Mouse (Mus musculus): ENCODE results near the gene Mob3c. TPM values are rescaled to one million over a fixed set of nuclear protein-coding genes. Genes with fewer than 3 reads are reported as not detected.

Gene Mob3c
- polyA plus RNA-seq, 1 experiment from 2014 or later = 14.2 TPM

DNA sequence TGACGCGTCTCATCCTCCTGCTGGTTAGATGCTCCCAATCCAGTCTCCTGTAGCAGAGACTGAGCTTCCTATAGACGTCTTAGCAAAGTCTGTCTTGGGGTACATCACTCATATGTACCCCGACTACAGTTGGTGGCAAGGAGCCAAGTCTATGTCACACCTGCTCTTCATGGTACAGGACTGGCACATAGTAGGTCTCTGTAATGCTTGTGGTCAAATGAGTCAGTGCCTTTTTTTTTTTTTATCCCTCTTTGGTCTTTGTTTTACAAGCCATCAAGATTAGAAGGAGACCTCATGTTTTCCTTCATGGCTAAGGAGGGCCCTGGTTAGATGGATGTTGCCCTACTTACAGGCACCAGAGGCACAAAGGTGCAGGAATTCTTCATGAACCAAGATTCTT is 12.9 kb downstream of the Mob3c start:
- Histone ChIP-seq H3K4me3 (ENCODE audit: low read length) (no peak overlapping the region), H3K36me3 (ENCODE audit: control insufficient read depth, insufficient read depth, low read length) (no peaks in the 10 kb centered on the region), H3K9me3 (ENCODE audit: control insufficient read depth, low read length) (no peaks in the 10 kb centered on the region), H3K27ac (ENCODE audit: low read length) (no peak overlapping the region), H3K27me3 (ENCODE audit: control insufficient read depth, insufficient read depth, low read depth, low read length) (no peaks in the 10 kb centered on the region), H3K4me2 (ENCODE audit: low read depth, low read length) (no peak overlapping the region), H3K9ac (ENCODE audit: low read length) (no peak overlapping the region), H3K4me1 (replicated peaks; ENCODE audit: control insufficient read depth, insufficient read depth, low read length) (peaks cover 8% of the 10 kb centered on the region)
- ATAC-seq (ENCODE audit: low read depth) = no peak
- WGBS = 89% methylated on average over 4 of the region's 4 CpGs

DNA sequence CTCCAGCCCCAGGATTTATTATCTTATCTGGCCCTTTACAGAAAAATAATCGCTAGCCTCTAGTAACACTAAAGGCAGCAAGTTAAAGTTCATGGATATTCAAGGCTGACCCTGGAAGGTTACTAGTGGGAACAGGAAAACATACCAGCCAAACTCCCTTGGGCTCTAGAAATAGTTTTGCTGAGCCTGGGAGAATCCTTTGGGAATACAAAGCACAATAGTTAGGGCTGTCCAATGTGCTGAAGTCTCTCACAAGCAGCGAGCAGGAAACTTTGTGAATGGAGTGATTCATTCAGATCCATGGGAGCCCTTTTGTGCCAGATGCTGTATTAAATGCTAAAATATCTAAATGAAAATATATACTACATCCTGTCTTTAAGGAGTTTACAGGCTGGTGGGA is 18.8 kb downstream of the Mob3c start:
- Histone ChIP-seq H3K9me3 (ENCODE audit: control insufficient read depth, low read length) (no peaks in the 10 kb centered on the region), H3K27ac (ENCODE audit: low read length) (no peak overlapping the region), H3K4me2 (ENCODE audit: low read depth, low read length) (no peak overlapping the region), H3K4me3 (ENCODE audit: low read length) (no peak overlapping the region), H3K9ac (ENCODE audit: low read length) (no peak overlapping the region), H3K36me3 (ENCODE audit: control insufficient read depth, insufficient read depth, low read length) (peaks cover 2% of the 10 kb centered on the region), H3K4me1 (replicated peaks; ENCODE audit: control insufficient read depth, insufficient read depth, low read length) (peaks cover 4% of the 10 kb centered on the region; the same call in 1 of the 2 replicates), H3K27me3 (ENCODE audit: control insufficient read depth, insufficient read depth, low read depth, low read length) (no peaks in the 10 kb centered on the region)
- no peak for ATAC-seq (ENCODE audit: low read depth)
- 55% methylated on average over 2 of the region's 2 CpGs for WGBS

DNA sequence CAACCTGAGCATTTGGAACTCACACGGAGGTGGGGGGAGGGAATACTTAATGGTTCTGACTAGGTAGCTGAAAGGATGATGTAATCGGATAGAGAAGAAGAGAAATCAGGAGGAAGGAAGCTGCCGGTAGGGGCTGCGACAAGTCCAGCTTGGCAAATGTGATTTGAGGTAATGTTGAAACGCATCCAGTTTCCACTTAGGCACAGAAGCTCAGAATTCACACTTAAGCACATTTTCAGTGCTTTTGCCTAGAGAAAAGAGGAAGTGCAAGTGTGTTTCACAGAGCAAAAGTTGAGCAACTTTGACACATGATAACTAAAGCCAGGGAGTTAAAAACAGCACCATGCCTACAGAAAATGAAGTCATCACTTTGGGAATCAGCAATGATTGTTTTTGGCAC is 19.5 kb downstream of the Mob3c start:
- Histone ChIP-seq H3K9ac (ENCODE audit: low read length) (no peak overlapping the region), H3K4me1 (replicated peaks; ENCODE audit: control insufficient read depth, insufficient read depth, low read length) (peaks cover 4% of the 10 kb centered on the region; the same call in 1 of the 2 replicates), H3K36me3 (ENCODE audit: control insufficient read depth, insufficient read depth, low read length) (peaks cover 2% of the 10 kb centered on the region), H3K9me3 (ENCODE audit: control insufficient read depth, low read length) (no peaks in the 10 kb centered on the region), H3K4me3 (ENCODE audit: low read length) (no peak overlapping the region), H3K27me3 (ENCODE audit: control insufficient read depth, insufficient read depth, low read depth, low read length) (no peaks in the 10 kb centered on the region), H3K4me2 (ENCODE audit: low read depth, low read length) (no peak overlapping the region), H3K27ac (ENCODE audit: low read length) (no peak overlapping the region)
- ATAC-seq (ENCODE audit: low read depth) = no peak
- WGBS = 45% methylated on average over 5 of the region's 5 CpGs

DNA sequence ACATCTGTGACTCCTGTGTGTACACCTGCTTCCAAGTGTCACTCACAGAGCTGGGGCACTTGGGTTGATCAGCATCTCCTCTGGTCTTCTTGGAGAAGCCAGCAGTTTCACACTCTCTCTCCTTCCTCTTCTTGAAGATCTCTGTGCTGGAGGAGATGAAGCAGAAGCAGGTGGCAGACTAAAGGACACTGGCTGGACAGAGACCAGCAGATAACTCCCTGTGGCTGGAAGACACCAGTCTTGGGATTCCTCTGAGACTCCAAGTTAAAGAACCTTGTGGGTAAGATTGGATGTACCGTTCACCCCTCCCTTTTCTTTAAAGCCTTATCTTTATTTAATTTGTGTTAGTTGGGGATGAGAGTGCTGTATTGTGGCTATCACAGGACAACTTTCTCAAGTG is 20.2 kb downstream of the Mob3c start:
- no peaks in the 10 kb centered on the region for H3K27me3 ChIP-seq (ENCODE audit: control insufficient read depth, insufficient read depth, low read depth, low read length)
- WGBS = 78% methylated on average over 1 of the region's 1 CpGs
- H3K9me3 ChIP-seq (ENCODE audit: control insufficient read depth, low read length) = no peaks in the 10 kb centered on the region
- H3K4me2 ChIP-seq (ENCODE audit: low read depth, low read length) = no peak overlapping the region
- H3K36me3 ChIP-seq (ENCODE audit: control insufficient read depth, insufficient read depth, low read length) = peaks cover 2% of the 10 kb centered on the region
- no peak overlapping the region for H3K4me3 ChIP-seq (ENCODE audit: low read length)
- H3K27ac ChIP-seq (ENCODE audit: low read length) = no peak overlapping the region
- no peak overlapping the region for H3K9ac ChIP-seq (ENCODE audit: low read length)
- H3K4me1 ChIP-seq (replicated peaks; ENCODE audit: control insufficient read depth, insufficient read depth, low read length) = peaks cover 4% of the 10 kb centered on the region; the same call in 1 of the 2 replicates
- no peak for ATAC-seq (ENCODE audit: low read depth)

DNA sequence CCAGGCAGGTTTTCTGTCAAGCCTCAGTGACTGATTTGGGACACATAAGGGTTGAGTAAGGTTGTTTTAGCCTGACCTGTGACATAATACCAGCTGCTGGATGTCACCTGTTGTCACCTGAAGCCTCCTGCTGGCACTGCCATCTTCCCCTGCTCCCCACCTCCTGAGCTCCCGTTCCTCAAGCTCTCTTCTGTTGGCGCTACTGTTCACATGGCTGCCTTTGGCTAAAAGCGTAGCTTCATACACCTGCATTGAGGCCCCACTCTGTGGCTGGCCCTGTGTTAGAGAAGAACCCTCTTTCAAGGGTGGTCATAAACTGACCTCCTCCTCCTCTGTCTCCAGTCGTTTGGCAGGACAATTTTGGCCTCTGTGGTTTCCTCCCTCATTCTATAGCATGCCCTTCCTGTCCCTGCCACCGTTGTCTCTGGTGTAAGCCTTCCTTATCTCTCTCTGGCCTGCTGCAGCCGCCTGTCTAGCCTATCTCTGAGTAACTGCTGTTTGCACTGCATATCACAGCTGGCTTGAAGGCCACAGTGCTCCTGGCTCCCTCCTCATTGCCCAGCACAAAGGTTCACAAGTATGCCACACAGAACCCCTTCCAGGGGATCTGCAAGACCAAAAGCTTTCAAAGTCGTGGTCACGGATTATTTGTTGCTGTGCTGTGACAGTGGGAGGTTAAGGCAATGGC is 21.2 kb downstream of the Mob3c start:
- no peak overlapping the region for H3K9ac ChIP-seq (ENCODE audit: low read length)
- ATAC-seq (ENCODE audit: low read depth) = no peak

DNA sequence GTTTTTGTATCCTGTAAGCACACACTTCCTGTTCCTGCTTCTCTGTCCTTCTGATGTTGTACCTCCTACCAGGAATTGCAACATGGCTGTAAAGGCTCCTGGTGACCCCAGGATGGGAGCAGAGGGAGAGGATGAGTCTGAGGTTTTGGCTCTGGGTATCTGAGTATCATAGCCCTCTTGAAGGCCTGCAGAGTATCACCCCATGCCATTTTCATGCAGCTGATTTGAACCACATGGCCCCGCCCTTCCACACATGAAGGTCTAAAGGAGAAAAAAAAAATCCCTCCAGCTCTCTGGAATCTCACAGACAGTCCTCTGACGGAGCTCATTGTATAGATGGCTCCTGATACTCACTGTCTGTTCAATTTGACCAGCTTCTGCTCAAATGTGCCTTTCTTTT is 22.2 kb downstream of the Mob3c start:
- Histone ChIP-seq H3K27me3 (ENCODE audit: control insufficient read depth, insufficient read depth, low read depth, low read length) (no peaks in the 10 kb centered on the region), H3K4me1 (replicated peaks; ENCODE audit: control insufficient read depth, insufficient read depth, low read length) (peaks cover 4% of the 10 kb centered on the region; the same call in 1 of the 2 replicates), H3K36me3 (ENCODE audit: control insufficient read depth, insufficient read depth, low read length) (peaks cover 2% of the 10 kb centered on the region), H3K4me3 (ENCODE audit: low read length) (no peak overlapping the region), H3K27ac (ENCODE audit: low read length) (no peak overlapping the region), H3K9me3 (ENCODE audit: control insufficient read depth, low read length) (no peaks in the 10 kb centered on the region), H3K4me2 (ENCODE audit: low read depth, low read length) (no peak overlapping the region), H3K9ac (ENCODE audit: low read length) (no peak overlapping the region)
- WGBS = 65% methylated on average over 2 of the region's 2 CpGs
- ATAC-seq (ENCODE audit: low read depth) = no peak

More for the DNA sequence above, 21.2 kb downstream of the Mob3c start:
- no peaks in the 10 kb centered on the region for H3K27me3 ChIP-seq (ENCODE audit: control insufficient read depth, insufficient read depth, low read depth, low read length)
- H3K4me1 ChIP-seq (replicated peaks; ENCODE audit: control insufficient read depth, insufficient read depth, low read length) = peaks cover 4% of the 10 kb centered on the region; the same call in 1 of the 2 replicates
- no peak overlapping the region for H3K4me3 ChIP-seq (ENCODE audit: low read length)
- 45% methylated on average over 8 of the region's 8 CpGs for WGBS
- peaks cover 2% of the 10 kb centered on the region for H3K36me3 ChIP-seq (ENCODE audit: control insufficient read depth, insufficient read depth, low read length)
- no peak overlapping the region for H3K27ac ChIP-seq (ENCODE audit: low read length)
- H3K9me3 ChIP-seq (ENCODE audit: control insufficient read depth, low read length) = no peaks in the 10 kb centered on the region
- no peak overlapping the region for H3K4me2 ChIP-seq (ENCODE audit: low read depth, low read length)

DNA sequence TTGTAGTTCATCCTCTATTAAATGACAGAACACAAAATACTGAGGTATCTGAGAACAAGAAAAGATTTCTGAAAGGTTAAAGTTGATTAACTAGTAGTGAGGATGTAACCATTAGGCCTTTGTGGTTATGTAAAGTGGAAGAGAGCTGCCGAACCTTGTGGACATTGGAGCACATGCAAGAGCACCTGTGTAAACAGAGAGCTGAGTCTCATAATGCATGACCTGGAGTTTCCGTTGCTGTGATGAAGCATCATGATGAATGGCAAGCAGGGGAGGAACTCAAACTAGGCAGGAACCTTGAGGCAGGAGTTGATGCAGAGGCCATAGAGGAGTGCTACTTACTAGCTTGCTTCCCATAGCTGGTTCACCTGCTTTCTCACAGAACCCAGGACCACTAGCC is 22.7 kb downstream of the Mob3c start:
- Histone ChIP-seq H3K36me3 (ENCODE audit: control insufficient read depth, insufficient read depth, low read length) (peaks cover 2% of the 10 kb centered on the region), H3K27ac (ENCODE audit: low read length) (no peak overlapping the region), H3K27me3 (ENCODE audit: control insufficient read depth, insufficient read depth, low read depth, low read length) (no peaks in the 10 kb centered on the region), H3K9ac (ENCODE audit: low read length) (no peak overlapping the region), H3K9me3 (ENCODE audit: control insufficient read depth, low read length) (no peaks in the 10 kb centered on the region), H3K4me1 (replicated peaks; ENCODE audit: control insufficient read depth, insufficient read depth, low read length) (peaks cover 4% of the 10 kb centered on the region; the same call in 1 of the 2 replicates), H3K4me3 (ENCODE audit: low read length) (no peak overlapping the region), H3K4me2 (ENCODE audit: low read depth, low read length) (no peak overlapping the region)
- ATAC-seq (ENCODE audit: low read depth) = no peak
- 19% methylated on average over 2 of the region's 2 CpGs for WGBS

DNA sequence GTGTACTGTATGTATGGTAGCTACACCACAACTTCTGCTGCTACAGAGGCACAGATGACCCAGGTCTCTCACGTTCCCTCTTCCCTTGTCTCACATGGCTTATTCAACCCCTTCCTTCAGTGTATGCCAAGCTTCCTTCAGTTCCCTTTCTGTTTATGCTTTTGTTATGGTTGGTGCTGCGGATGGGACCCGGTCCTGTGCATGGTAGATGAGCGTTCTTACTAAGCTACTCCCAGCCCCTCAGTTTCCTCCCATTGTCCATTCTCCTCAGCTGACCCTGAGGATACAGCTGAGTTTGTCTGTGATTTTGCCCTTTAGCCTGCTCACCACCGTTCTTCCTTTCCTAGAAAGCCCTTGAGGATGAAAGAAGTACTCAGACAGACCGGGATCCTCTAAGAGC is 23.7 kb downstream of the Mob3c start:
- H3K4me1 ChIP-seq (replicated peaks; ENCODE audit: control insufficient read depth, insufficient read depth, low read length) = peaks cover 4% of the 10 kb centered on the region; the same call in 1 of the 2 replicates
- WGBS = 61% methylated on average over 6 of the region's 6 CpGs
- peak; percentile 79 for ATAC-seq (ENCODE audit: low read depth)

DNA sequence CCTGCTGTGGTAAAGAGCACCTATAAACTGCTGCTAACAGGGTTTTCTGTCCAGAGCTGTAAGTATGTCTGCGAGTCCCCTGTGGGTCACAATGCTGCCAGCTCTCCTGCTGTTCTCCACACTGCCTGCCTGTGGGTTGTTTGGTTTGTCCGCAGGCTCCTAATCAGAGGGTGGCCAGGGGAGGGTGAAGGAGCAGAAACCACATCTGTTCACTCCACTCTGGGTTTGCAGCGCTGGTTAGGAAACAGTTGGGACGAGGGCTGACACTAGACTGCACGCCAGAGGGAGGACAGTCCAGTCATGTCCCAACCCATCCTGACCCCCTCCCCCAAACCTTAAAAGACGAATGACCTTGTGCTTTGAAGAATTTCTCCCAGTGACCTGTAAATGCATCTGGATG is 27.2 kb downstream of the Mob3c start:
- Histone ChIP-seq H3K9ac (ENCODE audit: low read length) (no peak overlapping the region), H3K4me2 (ENCODE audit: low read depth, low read length) (no peak overlapping the region), H3K4me1 (replicated peaks; ENCODE audit: control insufficient read depth, insufficient read depth, low read length) (no peaks in the 10 kb centered on the region), H3K27me3 (ENCODE audit: control insufficient read depth, insufficient read depth, low read depth, low read length) (no peaks in the 10 kb centered on the region), H3K27ac (ENCODE audit: low read length) (no peak overlapping the region), H3K9me3 (ENCODE audit: control insufficient read depth, low read length) (no peaks in the 10 kb centered on the region), H3K36me3 (ENCODE audit: control insufficient read depth, insufficient read depth, low read length) (no peaks in the 10 kb centered on the region; the same call in 1 of the 2 replicates), H3K4me3 (ENCODE audit: low read length) (no peak overlapping the region)
- no peak for ATAC-seq (ENCODE audit: low read depth)
- WGBS = 58% methylated on average over 6 of the region's 6 CpGs

More for the DNA sequence above, 23.7 kb downstream of the Mob3c start:
- Histone ChIP-seq H3K36me3 (ENCODE audit: control insufficient read depth, insufficient read depth, low read length) (peaks cover 2% of the 10 kb centered on the region), H3K9me3 (ENCODE audit: control insufficient read depth, low read length) (no peaks in the 10 kb centered on the region), H3K9ac (ENCODE audit: low read length) (no peak overlapping the region), H3K4me2 (ENCODE audit: low read depth, low read length) (no peak overlapping the region), H3K4me3 (ENCODE audit: low read length) (no peak overlapping the region), H3K27ac (ENCODE audit: low read length) (no peak overlapping the region), H3K27me3 (ENCODE audit: control insufficient read depth, insufficient read depth, low read depth, low read length) (no peaks in the 10 kb centered on the region)

All from lung, embryonic 16.5 days (tissue).